Mouse (Mus musculus) adrenal gland, adult 2 months (tissue): ENCODE measurements around the gene Unc45b. TPM values are rescaled to one million over a fixed set of nuclear protein-coding genes. Genes with fewer than 3 reads are reported as not detected.
"Not testable (repeated sequence)": the region's sequence is repeated elsewhere in the genome, so short reads cannot be mapped to it uniquely, and the experiment has no call there.

Experiments used
- DNase-seq: peaks from one replicate; pipeline ENCODE4 v3.0.0; 2021
- polyA plus RNA-seq: library from polyadenylated mRNA; depleted of rRNA; stranded (reverse); fragments of >200 nt; gene quantifications from 2 replicates; pipeline ENCODE4 v1.2.3, GENCODE M21; 2012
- total RNA-seq, 2 experiments: library from RNA; stranded (reverse); gene quantifications; 2 replicates each; pipeline ENCODE4 v1.2.3; 2021

Unc45b gene
- total and polyA plus RNA-seq, 3 experiments = 4.6 to 14.3 (median 5.2) TPM

GRCm38 (mm10) chr11:82891936-82892335 lies 18.4 kb upstream of the Unc45b start, which contains the start of gene Fndc8:
Gene Fndc8, plus strand, starts transcription at chr11:82892124.
- no peak for DNase-seq

- no peak for DNase-seq
Observed at GRCm38 (mm10) chr11:82897478-82897877, 12.9 kb upstream of the Unc45b start.

GRCm38 (mm10) chr11:82899720-82900119 lies 10.6 kb upstream of the Unc45b start:
- DNase-seq = no peak

GRCm38 (mm10) chr11:82901606-82902310 lies 8.6 kb upstream of the Unc45b start:
- DNase-seq = no peak

GRCm38 (mm10) chr11:82904952-82905351 lies 5.4 kb upstream of the Unc45b start:
- DNase-seq = no peak

GRCm38 (mm10) chr11:82905816-82906215 lies 4.5 kb upstream of the Unc45b start:
- no peak for DNase-seq

- DNase-seq = peak; percentile 94
Observed at GRCm38 (mm10) chr11:82907651-82908607, 2.4 kb upstream of the Unc45b start, which contains the start of gene Nle1. Gene Nle1, minus strand, starts transcription at chr11:82908411.

- DNase-seq = no peak
Observed at GRCm38 (mm10) chr11:82908608-82908989, 1.8 kb upstream of the Unc45b start.

- DNase-seq = no peak
Observed at GRCm38 (mm10) chr11:82910679-82911389, 484 bp downstream of the Unc45b start.

- DNase-seq = peak; percentile 69
Observed at GRCm38 (mm10) chr11:82914711-82915352, 4.5 kb downstream of the Unc45b start.

- DNase-seq = no peak
Observed at GRCm38 (mm10) chr11:82920768-82921167, 10.4 kb downstream of the Unc45b start.

- no peak for DNase-seq
Observed at GRCm38 (mm10) chr11:82921691-82922090, 11.3 kb downstream of the Unc45b start.

- not testable (repeated sequence) for DNase-seq
Observed at GRCm38 (mm10) chr11:82923910-82924309, 13.6 kb downstream of the Unc45b start.

GRCm38 (mm10) chr11:82928897-82929632 lies 18.7 kb downstream of the Unc45b start:
- DNase-seq = no peak

- no peak for DNase-seq
Observed at GRCm38 (mm10) chr11:82929633-82929950, 19.2 kb downstream of the Unc45b start.

GRCm38 (mm10) chr11:82930391-82930955 lies 20.1 kb downstream of the Unc45b start:
- not testable (repeated sequence) for DNase-seq

- DNase-seq = not testable (repeated sequence)
Observed at GRCm38 (mm10) chr11:82931161-82931560, 20.8 kb downstream of the Unc45b start.

- not testable (repeated sequence) for DNase-seq
Observed at GRCm38 (mm10) chr11:82931671-82932450, 21.5 kb downstream of the Unc45b start.

- DNase-seq = no peak
Observed at GRCm38 (mm10) chr11:82933186-82933585, 22.8 kb downstream of the Unc45b start.

GRCm38 (mm10) chr11:82943336-82943735 lies 33.0 kb downstream of the Unc45b start:
- DNase-seq = no peak
